Mouse (Mus musculus) ES-E14 (cell line): ENCODE results near the gene Mrpl39.

ENCODE experiments used
- CHD2 ChIP-seq: IDR thresholded peaks from 2 replicates; pipeline ENCODE4 v1.6.1; 2014; ENCODE audit warnings: mild to moderate bottlenecking, low read depth, low read length, inconsistent platforms
- HCFC1 ChIP-seq: IDR thresholded peaks from 2 replicates; pipeline ENCODE4 v1.6.1; 2012; ENCODE audit warnings: low read length, inconsistent platforms, borderline replicate concordance; ENCODE audit not compliant: insufficient read depth
- ZC3H11A ChIP-seq: IDR thresholded peaks from 2 replicates; pipeline ENCODE4 v1.6.1; 2012; ENCODE audit warnings: low read depth, mild to moderate bottlenecking, inconsistent platforms, low read length, borderline replicate concordance
- ZNF384 ChIP-seq: IDR thresholded peaks from 2 replicates; pipeline ENCODE4 v1.6.1; 2012; ENCODE audit warnings: low read depth, low read length, inconsistent platforms

DNA sequence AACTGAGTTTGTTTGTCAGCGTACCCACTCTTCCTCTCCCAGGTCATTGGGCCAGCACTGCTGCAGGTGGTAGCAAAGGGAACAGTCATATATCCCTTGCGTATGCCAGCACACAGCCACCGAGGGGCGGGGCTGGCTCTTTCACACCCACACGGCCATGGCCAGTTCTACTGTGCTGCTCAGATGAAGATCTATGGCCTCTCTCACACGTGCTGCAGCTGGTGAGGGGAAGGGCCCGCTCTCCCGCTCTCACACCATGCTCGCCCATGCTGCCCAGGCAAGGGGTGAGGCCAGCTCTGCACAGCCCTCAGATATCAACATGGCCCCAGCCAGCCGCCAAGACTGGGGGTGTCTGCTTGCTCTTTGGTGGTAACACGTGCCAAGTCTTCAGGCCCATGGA, 39.4 kb downstream of the Mrpl39 start:
- TF ChIP-seq ZC3H11A (no peak), HCFC1 (no peak), ZNF384 (no peak), CHD2 (no peak)
